Mouse (Mus musculus): Measurements from ENCODE around the gene Runx1. TPM values are rescaled to one million over a fixed set of nuclear protein-coding genes. Genes with fewer than 3 reads are reported as not detected.
A peak's percentile ranks its signal among the peaks of the same experiment; 100 is the strongest.

Runx1 gene
- polyA plus RNA-seq, 1 experiment from 2014 or later = 6.4 TPM

- WGBS = 44% methylated on average over 6 of the region's 6 CpGs
- Histone ChIP-seq H3K9me3 (ENCODE audit: control insufficient read depth, low read length) (no peaks in the 10 kb centered on the region), H3K36me3 (ENCODE audit: control insufficient read depth, insufficient read depth, low read length) (no peaks in the 10 kb centered on the region), H3K27me3 (ENCODE audit: control insufficient read depth, insufficient read depth, low read length) (no peaks in the 10 kb centered on the region), H3K27ac (replicated peaks) (no peak overlapping the region), H3K9ac (ENCODE audit: low read length) (no peak overlapping the region), H3K4me3 (ENCODE audit: low read depth, low read length) (no peak overlapping the region), H3K4me2 (replicated peaks; ENCODE audit: low read depth) (no peak overlapping the region), H3K4me1 (replicated peaks; ENCODE audit: control insufficient read depth, insufficient read depth) (no peaks in the 10 kb centered on the region)
- ATAC-seq (ENCODE audit: low FRiP score, low TSS enrichment) (no peak), DNase-seq (ENCODE audit: low spot score) (no peak)
- TF ChIP-seq CTCF (IDR thresholded peaks at IDR 0.05; ENCODE audit: low read depth) = no peak
- TF ChIP-seq EP300 (optimal IDR thresholded peaks at IDR 0.05) = no peak
These were observed 31.8 kb downstream of the Runx1 start for GRCm38 (mm10) chr16:92794197-92794596.

DNA sequence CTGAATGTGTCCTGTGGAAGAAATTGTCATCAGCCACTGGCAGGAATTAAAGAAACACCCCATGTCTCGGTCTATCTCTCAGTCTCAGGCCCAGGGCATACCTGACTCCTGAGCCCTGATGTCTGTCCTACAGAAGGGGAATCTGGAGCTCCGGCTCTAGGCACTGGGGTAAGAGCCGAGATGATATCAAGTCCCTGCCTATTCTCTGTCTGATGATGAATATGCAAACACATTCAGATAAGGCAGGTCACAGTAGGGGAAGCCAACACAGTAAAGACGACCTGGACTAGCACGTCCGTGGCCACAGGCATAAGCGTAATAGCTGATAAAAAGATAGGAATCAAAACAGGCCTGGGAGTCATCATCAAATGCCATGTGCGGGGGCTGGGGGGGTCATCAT is 32.2 kb downstream of the Runx1 start:
- Histone ChIP-seq H3K9me3 (ENCODE audit: control insufficient read depth, low read length) (no peaks in the 10 kb centered on the region), H3K4me3 (ENCODE audit: low read depth, low read length) (no peak overlapping the region), H3K4me2 (replicated peaks; ENCODE audit: low read depth) (no peak overlapping the region), H3K4me1 (replicated peaks; ENCODE audit: control insufficient read depth, insufficient read depth) (no peaks in the 10 kb centered on the region), H3K27ac (replicated peaks) (no peak overlapping the region), H3K27me3 (ENCODE audit: control insufficient read depth, insufficient read depth, low read length) (no peaks in the 10 kb centered on the region), H3K36me3 (ENCODE audit: control insufficient read depth, insufficient read depth, low read length) (no peaks in the 10 kb centered on the region), H3K9ac (ENCODE audit: low read length) (no peak overlapping the region)
- no peak for TF ChIP-seq EP300 (optimal IDR thresholded peaks at IDR 0.05)
- TF ChIP-seq CTCF (IDR thresholded peaks at IDR 0.05; ENCODE audit: low read depth) = no peak
- DNase-seq (ENCODE audit: low spot score) = no peak
- no peak for ATAC-seq (ENCODE audit: low FRiP score, low TSS enrichment)
- WGBS = 72% methylated on average over 8 of the region's 8 CpGs

DNA sequence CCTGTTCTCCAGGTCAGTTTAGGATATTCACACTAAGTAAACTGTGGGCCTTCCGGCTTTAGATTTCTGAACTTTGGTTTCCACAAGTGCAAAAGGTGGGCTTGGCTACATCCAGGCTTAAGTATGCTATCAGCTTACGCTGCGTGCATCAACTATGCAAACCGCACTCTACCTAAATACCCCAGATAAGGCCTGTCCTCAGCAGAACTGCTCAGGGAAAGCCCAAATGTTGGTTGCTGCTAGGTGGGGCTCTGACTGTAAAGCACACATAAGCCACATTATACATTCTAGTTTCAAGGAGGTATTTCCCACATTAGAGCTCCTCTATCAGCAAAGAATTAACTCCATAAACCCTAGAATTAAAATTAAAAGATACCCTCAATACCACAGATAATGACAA is 33.0 kb downstream of the Runx1 start:
- Histone ChIP-seq H3K9ac (ENCODE audit: low read length) (no peak overlapping the region), H3K27ac (replicated peaks) (no peak overlapping the region), H3K36me3 (ENCODE audit: control insufficient read depth, insufficient read depth, low read length) (no peaks in the 10 kb centered on the region), H3K27me3 (ENCODE audit: control insufficient read depth, insufficient read depth, low read length) (no peaks in the 10 kb centered on the region), H3K9me3 (ENCODE audit: control insufficient read depth, low read length) (no peaks in the 10 kb centered on the region), H3K4me2 (replicated peaks; ENCODE audit: low read depth) (no peak overlapping the region), H3K4me3 (ENCODE audit: low read depth, low read length) (no peak overlapping the region), H3K4me1 (replicated peaks; ENCODE audit: control insufficient read depth, insufficient read depth) (no peaks in the 10 kb centered on the region)
- ATAC-seq (ENCODE audit: low FRiP score, low TSS enrichment) (0 out of 2 replicates have a peak, but pooled peaks have one; percentile 18), DNase-seq (ENCODE audit: low spot score) (peak; percentile 18)
- 73% methylated on average over 4 of the region's 4 CpGs for WGBS
- no peak for TF ChIP-seq EP300 (optimal IDR thresholded peaks at IDR 0.05)
- TF ChIP-seq CTCF (IDR thresholded peaks at IDR 0.05; ENCODE audit: low read depth) = no peak

- Histone ChIP-seq H3K9me3 (ENCODE audit: control insufficient read depth, low read length) (no peaks in the 10 kb centered on the region), H3K4me2 (replicated peaks; ENCODE audit: low read depth) (no peak overlapping the region), H3K9ac (ENCODE audit: low read length) (no peak overlapping the region), H3K36me3 (ENCODE audit: control insufficient read depth, insufficient read depth, low read length) (no peaks in the 10 kb centered on the region), H3K27me3 (ENCODE audit: control insufficient read depth, insufficient read depth, low read length) (no peaks in the 10 kb centered on the region), H3K27ac (replicated peaks) (no peak overlapping the region), H3K4me3 (ENCODE audit: low read depth, low read length) (no peak overlapping the region), H3K4me1 (replicated peaks; ENCODE audit: control insufficient read depth, insufficient read depth) (no peaks in the 10 kb centered on the region)
- TF ChIP-seq CTCF (IDR thresholded peaks at IDR 0.05; ENCODE audit: low read depth) (no peak), EP300 (optimal IDR thresholded peaks at IDR 0.05) (no peak)
- 72% methylated on average over 6 of the region's 6 CpGs for WGBS
- ATAC-seq (ENCODE audit: low FRiP score, low TSS enrichment) = no peak
- no peak for DNase-seq (ENCODE audit: low spot score)
These were observed 35.3 kb downstream of the Runx1 start for GRCm38 (mm10) chr16:92790601-92791000.

GRCm38 (mm10) chr16:92789840-92790239 is 36.1 kb downstream of the Runx1 start:
- H3K27me3 ChIP-seq (ENCODE audit: control insufficient read depth, insufficient read depth, low read length) = no peaks in the 10 kb centered on the region
- WGBS = 80% methylated on average over 4 of the region's 4 CpGs
- no peak for ATAC-seq (ENCODE audit: low FRiP score, low TSS enrichment)
- no peak overlapping the region for H3K27ac ChIP-seq (replicated peaks)
- no peak overlapping the region for H3K4me3 ChIP-seq (ENCODE audit: low read depth, low read length)
- H3K9ac ChIP-seq (ENCODE audit: low read length) = no peak overlapping the region
- H3K9me3 ChIP-seq (ENCODE audit: control insufficient read depth, low read length) = no peaks in the 10 kb centered on the region
- no peaks in the 10 kb centered on the region for H3K36me3 ChIP-seq (ENCODE audit: control insufficient read depth, insufficient read depth, low read length)
- H3K4me1 ChIP-seq (replicated peaks; ENCODE audit: control insufficient read depth, insufficient read depth) = no peaks in the 10 kb centered on the region
- no peak overlapping the region for H3K4me2 ChIP-seq (replicated peaks; ENCODE audit: low read depth)
- DNase-seq (ENCODE audit: low spot score) = no peak
- no peak for TF ChIP-seq EP300 (optimal IDR thresholded peaks at IDR 0.05)
- TF ChIP-seq CTCF (IDR thresholded peaks at IDR 0.05; ENCODE audit: low read depth) = no peak

- no peak overlapping the region for H3K27ac ChIP-seq (replicated peaks)
- WGBS = 81% methylated on average over 11 of the region's 11 CpGs
- no peak overlapping the region for H3K4me2 ChIP-seq (replicated peaks; ENCODE audit: low read depth)
- TF ChIP-seq CTCF (IDR thresholded peaks at IDR 0.05; ENCODE audit: low read depth) (no peak), EP300 (optimal IDR thresholded peaks at IDR 0.05) (no peak)
- no peak overlapping the region for H3K4me3 ChIP-seq (ENCODE audit: low read depth, low read length)
- no peaks in the 10 kb centered on the region for H3K36me3 ChIP-seq (ENCODE audit: control insufficient read depth, insufficient read depth, low read length)
- no peaks in the 10 kb centered on the region for H3K27me3 ChIP-seq (ENCODE audit: control insufficient read depth, insufficient read depth, low read length)
- no peak for ATAC-seq (ENCODE audit: low FRiP score, low TSS enrichment)
- H3K9me3 ChIP-seq (ENCODE audit: control insufficient read depth, low read length) = no peaks in the 10 kb centered on the region
- no peak for DNase-seq (ENCODE audit: low spot score)
- no peak overlapping the region for H3K9ac ChIP-seq (ENCODE audit: low read length)
- no peaks in the 10 kb centered on the region for H3K4me1 ChIP-seq (replicated peaks; ENCODE audit: control insufficient read depth, insufficient read depth)
These were observed 37.5 kb downstream of the Runx1 start for GRCm38 (mm10) chr16:92788446-92788845.

All from stomach, postnatal 0 days (tissue).